Mouse (Mus musculus) limb, embryonic 11.5 days (tissue): ENCODE results near the gene Hhat. TPM values are rescaled to one million over a fixed set of nuclear protein-coding genes. Genes with fewer than 3 reads are reported as not detected.

Experiments
- ATAC-seq: fragments of 200-750 bp; cut with Nextera tagmentation; 2 replicates; pipeline ENCODE4 v1.8.0; 2017; ENCODE audit warnings: low read depth; ENCODE audit not compliant: insufficient number of reproducible peaks, low FRiP score, low TSS enrichment
- DNase-seq: peaks from one replicate; pipeline ENCODE4 v3.0.0-alpha.2; 2015; ENCODE audit warnings: low spot score
- H3K27ac ChIP-seq: fragments of 300-500 bp; sonication (generic); replicated peaks from 2 replicates; pipeline ENCODE4 v1.5.1; 2014; ENCODE audit warnings: low read depth, mild to moderate bottlenecking, low read length
- H3K27me3 ChIP-seq: fragments of 300-500 bp; sonication (generic); 2 replicates; pipeline ENCODE4 v1.6.1; 2014; ENCODE audit warnings: mild to moderate bottlenecking, low read length, mixed read lengths; ENCODE audit not compliant: control insufficient read depth, insufficient read depth
- H3K36me3 ChIP-seq: fragments of 300-500 bp; sonication (generic); 2 replicates; pipeline ENCODE4 v1.6.1; 2014; ENCODE audit warnings: mild to moderate bottlenecking, low read length, moderate library complexity, mixed read lengths; ENCODE audit not compliant: control insufficient read depth, insufficient read depth
- H3K4me1 ChIP-seq: fragments of 300-500 bp; sonication (generic); 2 replicates; pipeline ENCODE4 v1.6.1; 2014; ENCODE audit warnings: low read length, mixed read lengths; ENCODE audit not compliant: control insufficient read depth, insufficient read depth
- H3K4me2 ChIP-seq: fragments of 300-500 bp; sonication (generic); 2 replicates; pipeline ENCODE4 v1.6.1; 2014; ENCODE audit warnings: low read depth, mild to moderate bottlenecking, moderate library complexity; ENCODE audit not compliant: severe bottlenecking
- H3K4me3 ChIP-seq: fragments of 300-500 bp; sonication (generic); 2 replicates; pipeline ENCODE4 v1.5.1; 2014; ENCODE audit warnings: low read depth, low read length
- H3K9ac ChIP-seq: fragments of 300-500 bp; sonication (generic); 2 replicates; pipeline ENCODE4 v1.6.1; 2014; ENCODE audit warnings: mild to moderate bottlenecking, low read length
- H3K9me3 ChIP-seq: fragments of 300-500 bp; sonication (generic); 2 replicates; pipeline ENCODE4 v1.6.1; 2016; ENCODE audit warnings: low read length; ENCODE audit not compliant: control insufficient read depth
- WGBS: fragments of 180-500 bp; shearing (Covaris S2); extraction: QIAGEN DNeasy Blood & Tissue Kit; methylation state at CpG from one replicate; pipeline ENCODE4 v1.1.7; 2014; 5-methylcytosine and 5-hydroxymethylcytosine counted together
- polyA plus RNA-seq: library from polyadenylated mRNA; unstranded; fragments of >200 nt; fragmentation: Nextera tagmentation; extraction: Ambion mirVana; gene quantifications from 2 replicates; pipeline ENCODE4 v1.2.1, GENCODE M21; 2014

Hhat gene
- polyA plus RNA-seq, 1 experiment from 2014 or later, result 16.6 TPM

GRCm38 (mm10) chr1:192663092-192663491, 107.9 kb downstream of the Hhat start:
- 80% methylated on average over 5 of the region's 5 CpGs for WGBS
- DNase-seq, result no peak

GRCm38 (mm10) chr1:192661612-192662011, 109.4 kb downstream of the Hhat start:
- Histone ChIP-seq H3K4me1 (peaks cover 4% of the 10 kb centered on the region; the same call in 1 of the 2 replicates), H3K4me3 (no peak overlapping the region), H3K36me3 (no peaks in the 10 kb centered on the region), H3K9ac (no peak overlapping the region), H3K9me3 (no peaks in the 10 kb centered on the region; the same call in 1 of the 2 replicates), H3K27ac (no peak overlapping the region), H3K27me3 (no peaks in the 10 kb centered on the region), H3K4me2 (no peak overlapping the region)
- ATAC-seq, result no peak
- DNase-seq, result no peak

More at GRCm38 (mm10) chr1:192663092-192663491, 107.9 kb downstream of the Hhat start:
- H3K4me3 ChIP-seq, result no peak overlapping the region
- no peak overlapping the region for H3K4me2 ChIP-seq
- H3K9me3 ChIP-seq, result no peaks in the 10 kb centered on the region; the same call in 1 of the 2 replicates
- H3K27ac ChIP-seq, result no peak overlapping the region
- no peak overlapping the region for H3K9ac ChIP-seq
- no peaks in the 10 kb centered on the region for H3K36me3 ChIP-seq
- ATAC-seq, result no peak
- peaks cover 4% of the 10 kb centered on the region; the same call in 1 of the 2 replicates for H3K4me1 ChIP-seq
- no peaks in the 10 kb centered on the region for H3K27me3 ChIP-seq

GRCm38 (mm10) chr1:192657417-192657816, 113.6 kb downstream of the Hhat start:
- Histone ChIP-seq H3K4me2 (no peak overlapping the region), H3K27ac (no peak overlapping the region), H3K4me3 (no peak overlapping the region), H3K4me1 (no peaks in the 10 kb centered on the region), H3K36me3 (no peaks in the 10 kb centered on the region), H3K9ac (no peak overlapping the region), H3K27me3 (no peaks in the 10 kb centered on the region), H3K9me3 (no peaks in the 10 kb centered on the region; the same call in 1 of the 2 replicates)
- WGBS, result 74% methylated on average over 6 of the region's 6 CpGs
- ATAC-seq (no peak), DNase-seq (no peak)

GRCm38 (mm10) chr1:192651981-192652605, 118.9 kb downstream of the Hhat start:
- peaks cover 5% of the 10 kb centered on the region; the same call in 1 of the 2 replicates for H3K4me1 ChIP-seq
- no peaks in the 10 kb centered on the region for H3K27me3 ChIP-seq
- H3K9ac ChIP-seq, result no peak overlapping the region
- 74% methylated on average over 8 of the region's 8 CpGs for WGBS
- H3K4me2 ChIP-seq, result no peak overlapping the region
- H3K27ac ChIP-seq, result no peak overlapping the region
- H3K4me3 ChIP-seq, result no peak overlapping the region
- H3K36me3 ChIP-seq, result no peaks in the 10 kb centered on the region
- H3K9me3 ChIP-seq, result no peaks in the 10 kb centered on the region
- DNase-seq (no peak), ATAC-seq (no peak)

GRCm38 (mm10) chr1:192650586-192650985, 120.4 kb downstream of the Hhat start:
- no peak overlapping the region for H3K4me3 ChIP-seq
- H3K27ac ChIP-seq, result no peak overlapping the region
- H3K27me3 ChIP-seq, result no peaks in the 10 kb centered on the region
- peaks cover 5% of the 10 kb centered on the region; the same call in 1 of the 2 replicates for H3K4me1 ChIP-seq
- H3K9ac ChIP-seq, result no peak overlapping the region
- DNase-seq (no peak), ATAC-seq (no peak)
- WGBS, result 80% methylated on average over 7 of the region's 7 CpGs
- H3K36me3 ChIP-seq, result no peaks in the 10 kb centered on the region
- H3K9me3 ChIP-seq, result no peaks in the 10 kb centered on the region
- H3K4me2 ChIP-seq, result no peak overlapping the region

- WGBS, result 87% methylated on average over 4 of the region's 4 CpGs
- Histone ChIP-seq H3K9ac (no peak overlapping the region), H3K4me2 (no peak overlapping the region), H3K9me3 (no peaks in the 10 kb centered on the region), H3K4me1 (peaks cover 5% of the 10 kb centered on the region; the same call in 1 of the 2 replicates), H3K27me3 (no peaks in the 10 kb centered on the region), H3K4me3 (no peak overlapping the region), H3K36me3 (no peaks in the 10 kb centered on the region), H3K27ac (no peak overlapping the region)
- ATAC-seq, result no peak
- DNase-seq, result no peak
Observed at GRCm38 (mm10) chr1:192650023-192650422, 121.0 kb downstream of the Hhat start.

- Histone ChIP-seq H3K9me3 (no peaks in the 10 kb centered on the region), H3K4me3 (no peak overlapping the region), H3K27me3 (no peaks in the 10 kb centered on the region), H3K36me3 (no peaks in the 10 kb centered on the region), H3K4me2 (no peak overlapping the region), H3K9ac (no peak overlapping the region), H3K27ac (no peak overlapping the region), H3K4me1 (peaks cover 5% of the 10 kb centered on the region; the same call in 1 of the 2 replicates)
- no peak for ATAC-seq
- DNase-seq, result peak; percentile 44
- WGBS, result 55% methylated on average over 3 of the region's 3 CpGs
Observed at GRCm38 (mm10) chr1:192649233-192649632, 121.8 kb downstream of the Hhat start.

- no peaks in the 10 kb centered on the region for H3K36me3 ChIP-seq
- H3K9ac ChIP-seq, result no peak overlapping the region
- H3K4me3 ChIP-seq, result no peak overlapping the region
- ATAC-seq (peak; percentile 74; the same call in 1 of the 2 replicates), DNase-seq (peak; percentile 63)
- H3K27me3 ChIP-seq, result no peaks in the 10 kb centered on the region
- H3K4me1 ChIP-seq, result peaks cover 5% of the 10 kb centered on the region; the same call in 1 of the 2 replicates
- WGBS, result 11% methylated on average over 2 of the region's 2 CpGs
- H3K27ac ChIP-seq, result no peak overlapping the region
- H3K4me2 ChIP-seq, result no peak overlapping the region
- H3K9me3 ChIP-seq, result no peaks in the 10 kb centered on the region
Observed at GRCm38 (mm10) chr1:192647361-192647760, 123.7 kb downstream of the Hhat start.
